Mouse (Mus musculus) Patski (cell line): ENCODE results near the gene Ripply3. TPM values are rescaled to one million over a fixed set of nuclear protein-coding genes. Genes with fewer than 3 reads are reported as not detected.
A peak's percentile ranks its signal among the peaks of the same experiment; 100 is the strongest.

ENCODE experiments used
- ATAC-seq: fragments of 100-300 bp; one replicate; pipeline ENCODE4 v1.8.0; 2021
- CTCF ChIA-PET: fragments of 350-600 bp; sonication (Branson Sonifier 250); formaldehyde crosslinking; loops from one replicate; lab custom pipeline; 2022; ENCODE audit warnings: inconsistent platforms; lab: Charles Lee
- POLR2A ChIA-PET: fragments of 350-600 bp; sonication (Branson Sonifier 250); formaldehyde crosslinking; loops from one replicate; lab custom pipeline; 2022; ENCODE audit warnings: antibody characterized with exemption, inconsistent platforms; lab: Charles Lee
- DNase-seq: peaks from one replicate; pipeline ENCODE4 v3.0.0-alpha.2; 2011; ENCODE audit warnings: low read depth, low spot score
- H3K27me3 ChIP-seq: fragments of 371-371 bp; one replicate; pipeline ENCODE4 v1.5.1; 2021
- CTCF ChIP-seq: fragments of 100-300 bp; IDR thresholded peaks from one replicate; pipeline ENCODE4 v1.5.1; 2021
- in situ Hi-C: fragments of 300-500 bp; cut with MboI; formaldehyde crosslinking; loops from 3 replicates; pipeline ENCODE4 v1.11.1; 2018; ENCODE audit warnings: low pct_unique_long_range_greater_than_20kb, mixed read lengths
- polyA plus RNA-seq: library from polyadenylated mRNA; unstranded; gene quantifications from one replicate; pipeline ENCODE4 v1.2.3, GENCODE M21; 2021

Gene Ripply3
- polyA plus RNA-seq, 1 experiment from 2014 or later: not detected

GRCm38 (mm10) chr16:94313229-94314030 is 14.8 kb upstream of the Ripply3 start, which contains the start of gene Hlcs:
Gene Hlcs (minus strand): TSS chr16:94313571.
- ChIA-PET CTCF (interaction anchor here (0.8 to 2.2 kb wide), 15 partner anchors 11 to 399 kb away, joined by 3 to 7 read pairs (median 3); no protein-coding TSS in a partner anchor), POLR2A (interaction anchor here (0.8 to 1.8 kb wide), 2 partner anchors 56 to 58 kb away, joined by 3 to 8 read pairs; partner anchors contain the start of genes Pigp and Ttc3)
- ATAC-seq (peak; percentile 72), DNase-seq (peak; percentile 35)
- TF ChIP-seq CTCF: peak; percentile 100
- no peaks in the 10 kb centered on the region for H3K27me3 ChIP-seq
- in situ Hi-C loops: no loop called here

GRCm38 (mm10) chr16:94314626-94315025 is 13.6 kb upstream of the Ripply3 start:
- ChIA-PET POLR2A (interaction anchor here (1.8 kb wide), 1 partner anchor 55 kb away, joined by 8 read pairs; the partner anchor contains the start of gene Ttc3), CTCF (interaction anchor here (1.0 to 2.2 kb wide), 6 partner anchors 19 to 400 kb away, joined by 3 to 7 read pairs (median 5); no protein-coding TSS in a partner anchor)
- ATAC-seq (no peak), DNase-seq (no peak)
- in situ Hi-C loops: no loop called here
- H3K27me3 ChIP-seq: no peaks in the 10 kb centered on the region
- TF ChIP-seq CTCF: no peak

GRCm38 (mm10) chr16:94315215-94315614 is 13.0 kb upstream of the Ripply3 start:
- CTCF ChIA-PET: interaction anchor here (2.0 to 2.2 kb wide), 2 partner anchors 34 to 47 kb away, joined by 5 to 7 read pairs; no protein-coding TSS in a partner anchor
- no peaks in the 10 kb centered on the region for H3K27me3 ChIP-seq
- POLR2A ChIA-PET: no interaction called here
- in situ Hi-C loops: no loop called here
- ATAC-seq (no peak), DNase-seq (no peak)
- TF ChIP-seq CTCF: no peak

GRCm38 (mm10) chr16:94317752-94318151 is 10.5 kb upstream of the Ripply3 start:
- no peak for TF ChIP-seq CTCF
- ATAC-seq: no peak
- POLR2A ChIA-PET: interaction anchor here (1.1 kb wide), 1 partner anchor 29 kb away, joined by 3 read pairs; no protein-coding TSS in a partner anchor
- in situ Hi-C loops: no loop called here
- H3K27me3 ChIP-seq: no peaks in the 10 kb centered on the region
- no peak for DNase-seq
- CTCF ChIA-PET: interaction anchor here (1.4 kb wide), 1 partner anchor 28 kb away, joined by 3 read pairs; no protein-coding TSS in a partner anchor

GRCm38 (mm10) chr16:94320223-94320622 is 8.0 kb upstream of the Ripply3 start:
- H3K27me3 ChIP-seq: peaks cover 4% of the 10 kb centered on the region
- no peak for ATAC-seq
- ChIA-PET CTCF (interaction anchor here (0.9 kb wide), 1 partner anchor 11 kb away, joined by 4 read pairs; no protein-coding TSS in a partner anchor), POLR2A (no interaction called here)
- in situ Hi-C loops: no loop called here
- TF ChIP-seq CTCF: no peak
- DNase-seq: no peak

GRCm38 (mm10) chr16:94323681-94324080 is 4.5 kb upstream of the Ripply3 start:
- CTCF ChIA-PET: no interaction called here
- H3K27me3 ChIP-seq: peaks cover 9% of the 10 kb centered on the region
- POLR2A ChIA-PET: no interaction called here
- ATAC-seq (no peak), DNase-seq (no peak)
- in situ Hi-C loops: no loop called here
- TF ChIP-seq CTCF: no peak

- POLR2A ChIA-PET: no interaction called here
- no peak for TF ChIP-seq CTCF
Measured at GRCm38 (mm10) chr16:94326008-94326407, 2.2 kb upstream of the Ripply3 start.

GRCm38 (mm10) chr16:94328881-94329867 is 954 bp downstream of the Ripply3 start:
- in situ Hi-C loops: no loop called here
- peaks cover 9% of the 10 kb centered on the region for H3K27me3 ChIP-seq
- ChIA-PET POLR2A (no interaction called here), CTCF (interaction anchor here (1.0 to 1.1 kb wide), 2 partner anchors 17 to 21 kb away, joined by 3 to 4 read pairs; no protein-coding TSS in a partner anchor)
- no peak for TF ChIP-seq CTCF
- DNase-seq: no peak
- no peak for ATAC-seq

More at GRCm38 (mm10) chr16:94326008-94326407, 2.2 kb upstream of the Ripply3 start:
- no peak for DNase-seq
- CTCF ChIA-PET: interaction anchor here (1.2 kb wide), 1 partner anchor 387 kb away, joined by 3 read pairs; no protein-coding TSS in a partner anchor
- peaks cover 9% of the 10 kb centered on the region for H3K27me3 ChIP-seq
- in situ Hi-C loops: no loop called here
- ATAC-seq: no peak

- in situ Hi-C loops: no loop called here
- DNase-seq (no peak), ATAC-seq (no peak)
- no peak for TF ChIP-seq CTCF
- H3K27me3 ChIP-seq: peaks cover 5% of the 10 kb centered on the region
- ChIA-PET POLR2A (no interaction called here), CTCF (interaction anchor here (1.1 kb wide), 1 partner anchor 15 kb away, joined by 3 read pairs; no protein-coding TSS in a partner anchor)
Measured at GRCm38 (mm10) chr16:94330429-94330828, 2.2 kb downstream of the Ripply3 start.
